Mouse (Mus musculus) lung, embryonic 15.5 days (tissue): ENCODE results near the gene Adcy9. TPM values are rescaled to one million over a fixed set of nuclear protein-coding genes. Genes with fewer than 3 reads are reported as not detected.
"Not testable (repeated sequence)": the region's sequence is repeated elsewhere in the genome, so short reads cannot be mapped to it uniquely, and the experiment has no call there.

Experiments
- ATAC-seq: fragments of 200-750 bp; cut with Nextera tagmentation; 2 replicates; pipeline ENCODE4 v1.8.0; 2017; ENCODE audit warnings: moderate number of reproducible peaks, borderline replicate concordance; ENCODE audit not compliant: low FRiP score, low TSS enrichment; ENCODE audit errors: extremely low read depth
- H3K27ac ChIP-seq: fragments of 300-500 bp; sonication (generic); 2 replicates; pipeline ENCODE4 v1.5.1; 2015; ENCODE audit warnings: moderate library complexity, mild to moderate bottlenecking, inconsistent platforms
- H3K27me3 ChIP-seq: fragments of 300-500 bp; sonication (generic); 2 replicates; pipeline ENCODE4 v1.6.1; 2015; ENCODE audit warnings: inconsistent platforms
- H3K36me3 ChIP-seq: fragments of 300-500 bp; sonication (generic); 2 replicates; pipeline ENCODE4 v1.6.1; 2015; ENCODE audit warnings: inconsistent platforms
- H3K4me1 ChIP-seq: fragments of 300-500 bp; sonication (generic); 2 replicates; pipeline ENCODE4 v1.6.1; 2015; ENCODE audit warnings: inconsistent platforms
- H3K4me2 ChIP-seq: fragments of 300-500 bp; sonication (generic); 2 replicates; pipeline ENCODE4 v1.6.1; 2015; ENCODE audit warnings: inconsistent platforms, mild to moderate bottlenecking, moderate library complexity
- H3K4me3 ChIP-seq: fragments of 300-500 bp; sonication (generic); 2 replicates; pipeline ENCODE4 v1.5.1; 2015; ENCODE audit warnings: mild to moderate bottlenecking, inconsistent platforms
- H3K9ac ChIP-seq: fragments of 300-500 bp; sonication (generic); 2 replicates; pipeline ENCODE4 v1.6.1; 2015; ENCODE audit warnings: inconsistent platforms
- H3K9me3 ChIP-seq: fragments of 300-500 bp; sonication (generic); 2 replicates; pipeline ENCODE4 v1.6.1; 2016; ENCODE audit warnings: inconsistent platforms
- WGBS: fragments of 180-500 bp; shearing (Covaris S2); methylation state at CpG from one replicate; pipeline ENCODE4 v1.1.7; 2015; 5-methylcytosine and 5-hydroxymethylcytosine counted together
- polyA plus RNA-seq: library from polyadenylated mRNA; unstranded; fragments of >200 nt; fragmentation: Nextera tagmentation; extraction: Ambion mirVana; gene quantifications from 2 replicates; pipeline ENCODE4 v1.2.1, GENCODE M21; 2015

Gene Adcy9
- polyA plus RNA-seq, 1 experiment from 2014 or later = 1.2 TPM

- not testable (repeated sequence) for H3K9me3 ChIP-seq, H3K4me2 ChIP-seq, H3K27ac ChIP-seq, H3K4me1 ChIP-seq, ATAC-seq, H3K9ac ChIP-seq, H3K27me3 ChIP-seq, H3K36me3 ChIP-seq, H3K4me3 ChIP-seq
- WGBS = 80% methylated on average over 1 of the region's 1 CpGs
Observed at GRCm38 (mm10) chr16:4245241-4245640, 175.1 kb downstream of the Adcy9 start.

Other genes starting within 250 kb of the Adcy9 start
- 27.9 and 30.2 TPM in 2 replicates for gene Crebbp, start 206.5 kb downstream of the Adcy9 start, polyA plus RNA-seq
- gene Srl, start 121.3 kb upstream of the Adcy9 start, polyA plus RNA-seq = 19.5 and 22.1 TPM in 2 replicates
- 18.4 and 19.6 TPM in 2 replicates for gene Tfap4, start 139.4 kb upstream of the Adcy9 start, polyA plus RNA-seq
- gene Glis2, start 174.2 kb upstream of the Adcy9 start, polyA plus RNA-seq = 18.5 and 24.0 TPM in 2 replicates
- 93.8 and 94.6 TPM in 2 replicates for gene Pam16, start 204.5 kb upstream of the Adcy9 start, polyA plus RNA-seq
- gene Vasn, start 219.4 kb upstream of the Adcy9 start, polyA plus RNA-seq = 25.1 and 25.9 TPM in 2 replicates
- gene Dnaja3, start 219.5 kb upstream of the Adcy9 start, polyA plus RNA-seq = 66.0 and 66.5 TPM in 2 replicates